Mouse (Mus musculus): Measurements from ENCODE around the gene Nrg3.
A peak's percentile ranks its signal among the peaks of the same experiment; 100 is the strongest.
"Not testable (repeated sequence)": the region's sequence is repeated elsewhere in the genome, so short reads cannot be mapped to it uniquely, and the experiment has no call there.

Gene Nrg3

GRCm38 (mm10) chr14:38629671-38630070, 843.2 kb downstream of the Nrg3 start:
- DNase-seq (ENCODE audit: low read depth, low spot score), result peak; percentile 6

DNA sequence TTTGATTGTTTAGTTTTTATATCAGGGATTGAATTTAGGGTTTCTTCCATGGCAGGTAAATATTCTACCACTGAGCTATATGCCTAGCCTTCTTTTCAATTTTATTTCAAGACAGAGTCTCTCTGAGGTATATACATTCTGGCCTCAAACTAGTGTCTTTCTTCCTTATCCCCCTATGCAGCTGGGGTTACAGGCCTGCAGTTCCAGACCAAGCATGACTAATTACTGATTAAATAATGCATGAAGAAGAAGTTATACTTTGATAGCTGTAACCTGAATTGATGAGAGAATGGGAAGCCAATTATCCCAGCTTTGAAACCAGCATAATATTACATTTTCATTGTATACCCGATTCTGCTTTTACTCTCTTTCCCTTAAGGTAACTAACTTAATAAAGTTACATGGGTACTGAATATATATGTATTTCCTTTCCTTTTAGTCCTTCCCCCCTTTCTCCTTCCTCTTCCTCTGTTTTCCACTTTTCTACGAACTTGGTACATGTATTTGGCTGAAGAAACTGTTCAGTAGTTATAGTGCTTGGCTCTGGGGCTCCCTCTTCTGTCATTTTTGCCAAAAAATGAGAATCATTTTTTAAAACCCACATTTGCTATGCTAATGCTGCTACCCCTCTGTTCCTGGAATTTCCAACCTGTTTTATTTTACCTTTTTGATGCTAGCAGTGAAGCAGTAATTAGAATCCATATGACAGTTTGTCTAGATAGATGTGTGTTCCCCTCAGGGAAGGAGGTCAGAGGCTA, 843.8 kb downstream of the Nrg3 start:
- DNase-seq (ENCODE audit: low read depth, low spot score), result peak; percentile 1

DNA sequence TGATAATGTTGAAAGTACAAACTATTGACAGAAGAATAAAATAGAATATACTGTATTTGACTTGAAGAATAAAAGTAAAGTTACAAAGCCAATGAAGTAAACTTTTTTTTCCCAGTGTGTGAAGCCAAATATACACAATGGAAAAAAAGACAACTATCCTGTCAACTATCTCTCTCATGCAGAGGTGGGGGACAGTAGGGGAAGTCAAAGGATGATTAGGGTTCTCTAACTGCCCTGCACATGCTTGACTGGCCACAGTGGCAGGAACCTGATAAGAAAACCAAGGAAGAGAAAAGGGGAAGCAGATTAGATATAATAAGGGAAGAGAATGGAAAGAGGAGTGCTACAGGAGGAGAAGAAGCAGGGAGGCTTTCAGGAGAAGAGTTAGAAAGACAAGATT, 855.9 kb downstream of the Nrg3 start:
- DNase-seq (ENCODE audit: low read depth, low spot score), result no peak

DNA sequence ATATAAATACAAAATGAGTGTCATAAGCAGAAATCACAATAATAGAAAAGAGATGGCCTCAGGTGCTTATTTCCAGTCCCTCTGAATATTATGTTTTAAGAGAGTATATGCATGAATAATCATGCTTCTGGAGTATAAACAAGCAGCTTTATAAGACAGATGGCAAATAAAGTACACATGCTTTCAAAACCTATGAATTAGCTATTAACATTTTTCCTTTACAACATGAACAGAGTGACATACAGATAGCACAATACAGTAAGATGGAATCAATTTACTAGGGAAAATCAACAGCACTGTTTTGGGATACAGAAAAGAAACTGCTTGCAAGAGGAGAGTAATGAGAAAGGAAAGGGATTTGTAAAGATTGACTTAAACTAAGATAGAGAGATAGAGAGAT, 875.2 kb downstream of the Nrg3 start:
- DNase-seq (ENCODE audit: low read depth, low spot score), result no peak

- DNase-seq (ENCODE audit: low read depth, low spot score), result no peak
Measured at GRCm38 (mm10) chr14:38594297-38594696, 878.6 kb downstream of the Nrg3 start.

GRCm38 (mm10) chr14:38576796-38577195, 896.1 kb downstream of the Nrg3 start:
- DNase-seq (ENCODE audit: low read depth, low spot score), result no peak

- no peak for DNase-seq (ENCODE audit: low read depth, low spot score)
Measured at GRCm38 (mm10) chr14:38568184-38568583, 904.7 kb downstream of the Nrg3 start.

DNA sequence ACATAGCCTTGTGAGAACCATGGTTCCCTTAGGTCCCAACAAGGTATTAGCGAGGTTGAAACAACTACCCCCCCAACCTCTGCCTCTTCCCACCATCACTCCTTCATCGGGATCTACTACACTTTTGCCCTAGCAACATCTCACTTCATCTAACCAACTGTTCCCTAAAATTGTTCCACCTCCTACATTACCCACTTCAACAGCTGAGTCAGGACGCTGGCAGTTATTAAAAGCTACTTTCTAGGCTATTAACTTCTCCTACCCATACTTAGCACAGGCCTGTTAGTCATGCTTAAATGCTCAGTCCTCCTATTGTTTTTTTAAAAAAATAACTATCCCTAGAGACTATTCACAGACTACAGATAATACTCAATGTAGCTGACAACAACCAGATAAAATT, 906.7 kb downstream of the Nrg3 start:
- DNase-seq (ENCODE audit: low read depth, low spot score), result no peak

DNA sequence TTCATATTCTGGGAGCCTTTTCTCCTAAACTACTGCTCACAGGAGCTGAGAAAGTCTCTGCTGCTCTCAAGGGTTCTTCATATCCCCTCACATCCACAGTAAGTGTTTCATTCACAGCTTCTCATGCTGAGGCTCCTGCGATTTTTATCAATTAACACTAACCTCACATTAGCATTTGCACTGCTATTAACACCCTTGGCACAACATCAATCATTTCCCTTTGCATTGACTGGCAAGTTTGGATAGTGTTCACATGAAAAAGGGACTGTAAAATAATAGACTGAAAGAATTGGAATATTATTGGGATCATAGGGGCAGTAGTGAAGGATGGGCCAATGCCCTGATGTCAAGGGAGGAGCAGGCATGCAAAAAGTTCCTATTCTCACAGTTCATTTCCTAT, 918.3 kb downstream of the Nrg3 start:
- no peak for DNase-seq (ENCODE audit: low read depth, low spot score)

GRCm38 (mm10) chr14:38547257-38547656, 925.6 kb downstream of the Nrg3 start:
- DNase-seq (ENCODE audit: low read depth, low spot score), result no peak

- DNase-seq (ENCODE audit: low read depth, low spot score), result no peak
Measured at GRCm38 (mm10) chr14:38535181-38535580, 937.7 kb downstream of the Nrg3 start.

- no peak for DNase-seq (ENCODE audit: low read depth, low spot score)
Measured at GRCm38 (mm10) chr14:38533495-38533894, 939.4 kb downstream of the Nrg3 start.

- no peak for DNase-seq (ENCODE audit: low read depth, low spot score)
Measured at GRCm38 (mm10) chr14:38516232-38516631, 956.7 kb downstream of the Nrg3 start.

GRCm38 (mm10) chr14:38509016-38509415, 963.9 kb downstream of the Nrg3 start:
- DNase-seq (ENCODE audit: low read depth, low spot score), result no peak

- DNase-seq (ENCODE audit: low read depth, low spot score), result no peak
Measured at GRCm38 (mm10) chr14:38494970-38495369, 977.9 kb downstream of the Nrg3 start.

GRCm38 (mm10) chr14:38447086-38447485, 1025.8 kb downstream of the Nrg3 start:
- no peak for DNase-seq (ENCODE audit: low read depth, low spot score)

GRCm38 (mm10) chr14:38444788-38445187, 1028.1 kb downstream of the Nrg3 start:
- DNase-seq (ENCODE audit: low read depth, low spot score), result no peak

GRCm38 (mm10) chr14:38433793-38434589, 1038.9 kb downstream of the Nrg3 start:
- no peak for DNase-seq (ENCODE audit: low read depth, low spot score)

DNA sequence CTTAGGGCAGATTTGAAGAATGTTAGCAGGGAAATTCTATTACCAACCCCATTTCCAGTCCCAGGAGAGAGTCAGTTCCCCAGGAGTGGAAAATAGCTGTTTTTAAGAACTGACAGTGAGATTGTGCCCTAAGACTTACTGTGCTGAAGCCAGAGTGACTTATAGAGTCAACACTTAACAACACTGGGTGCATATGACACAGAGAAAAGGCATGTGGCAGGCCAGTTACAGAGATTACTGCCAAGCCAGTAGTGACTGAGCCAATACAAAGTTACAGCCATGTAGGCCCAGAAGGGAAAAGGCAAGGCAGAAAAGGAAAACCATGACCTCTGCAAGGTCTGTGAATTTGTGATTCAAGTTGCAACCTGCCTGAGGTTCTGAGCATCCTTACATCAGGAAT, 1098.2 kb downstream of the Nrg3 start:
- DNase-seq (ENCODE audit: low read depth, low spot score), result no peak

- DNase-seq (ENCODE audit: low read depth, low spot score), result no peak
Measured at GRCm38 (mm10) chr14:38340967-38341366, 1131.9 kb downstream of the Nrg3 start.

DNA sequence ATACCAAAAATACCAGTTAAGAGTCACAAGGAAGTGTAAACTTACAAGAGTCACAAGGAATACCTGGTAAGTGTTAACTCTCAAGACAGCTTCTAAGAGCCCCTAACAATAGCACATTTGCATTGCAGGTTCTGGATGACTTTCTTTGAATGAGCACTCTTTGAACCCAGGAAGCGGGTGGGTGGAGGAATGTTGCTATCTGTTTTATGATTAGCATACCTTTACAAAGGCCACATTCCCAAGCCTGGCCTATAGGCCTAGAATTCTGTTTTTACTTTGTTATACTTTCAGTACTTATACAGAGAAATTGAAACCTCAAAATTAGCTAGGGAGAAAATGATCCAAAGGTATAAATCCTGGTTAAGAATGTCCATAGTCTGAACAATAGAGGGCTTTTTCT, 1150.0 kb downstream of the Nrg3 start:
- DNase-seq (ENCODE audit: low read depth, low spot score), result not testable (repeated sequence)

DNA sequence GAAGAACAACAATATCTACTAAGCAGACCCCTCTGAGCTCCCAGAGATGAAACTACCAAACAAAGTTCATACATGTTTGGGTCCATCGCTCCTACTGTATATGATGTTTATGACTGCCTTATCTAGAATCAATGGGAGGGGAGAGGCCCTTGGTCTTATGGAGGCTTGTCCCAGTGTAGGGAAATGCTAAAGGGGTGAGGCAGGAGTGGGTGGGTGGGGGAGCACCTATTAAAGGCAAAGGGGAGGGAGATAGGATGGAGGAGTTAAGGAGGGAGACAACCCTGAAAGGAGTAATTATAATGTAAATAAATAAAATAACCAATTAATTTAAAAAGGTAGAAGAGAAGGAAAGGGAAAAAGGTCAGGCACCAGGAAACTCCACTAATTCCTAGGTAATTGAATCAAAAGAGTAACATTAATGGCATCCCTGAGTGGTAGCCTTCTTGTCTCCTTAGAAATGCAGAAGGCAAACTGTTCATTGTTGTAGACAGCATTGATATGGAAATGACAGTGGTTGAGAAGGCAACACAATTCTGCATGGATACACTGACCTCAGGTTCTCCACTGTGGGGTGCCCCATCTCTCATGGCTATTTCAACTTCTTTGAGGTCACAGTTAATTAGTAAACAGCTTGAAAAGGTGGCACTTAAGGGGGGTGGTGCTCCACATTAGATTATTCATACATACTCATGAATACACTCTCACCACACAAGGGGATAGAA, 1152.1 kb downstream of the Nrg3 start:
- no peak for DNase-seq (ENCODE audit: low read depth, low spot score)
